In genomic region chr1:23892072-23892471, GRCm38 (mm10) we compare ENCODE assay signal across 18 mouse cellular contexts. TPM values are rescaled to one million over a fixed set of nuclear protein-coding genes. Genes with fewer than 3 reads are reported as not detected.
DNase-seq lines count a peak whose midpoint lies in the region; TF ChIP-seq lines count a peak whose summit lies in the region.
"Had no signal": no experiment of that assay in that cellular context is flagged by ENCODE, and none has a peak within 500 bp of the region (broad histone marks: within the 10 kb centered on the region; RNA-seq: fewer than 3 reads in every experiment).

No protein-coding gene starts in this region.

- H3K9me3 ChIP-seq in embryonic facial prominence, embryonic 10.5 days, result no peaks in the 10 kb centered on the region
- H3K9me3 ChIP-seq: embryonic facial prominence, embryonic 12.5 days; forebrain, embryonic 12.5 days; heart, embryonic 15.5 days; hindbrain, embryonic 15.5 days had no signal

- WGBS in lung, adult 2 months, result 25% methylated on average over 1 of the region's 1 CpGs
- 28% methylated on average over 1 of the region's 1 CpGs for WGBS in embryonic facial prominence, embryonic 10.5 days

- no peak for TF ChIP-seq CTCF in lung, adult 2 months (IDR thresholded peaks at IDR 0.05; ENCODE audit: insufficient read depth, low read length)

- no peak overlapping the region for H3K27ac ChIP-seq in embryonic facial prominence, embryonic 10.5 days (replicated peaks)
- H3K27ac ChIP-seq: embryonic facial prominence, embryonic 12.5 days; forebrain, embryonic 12.5 days; gastrocnemius, adult 2 months; heart, embryonic 15.5 days; hindbrain, embryonic 15.5 days had no signal

- H3K4me3 ChIP-seq in lung, adult 2 months (replicated peaks; ENCODE audit: extremely low read depth, low read depth, low read length), result no peak overlapping the region
- H3K4me3 ChIP-seq in embryonic facial prominence, embryonic 10.5 days, result no peak overlapping the region
- H3K4me3 ChIP-seq: embryonic facial prominence, embryonic 12.5 days; forebrain, embryonic 12.5 days; gastrocnemius, adult 2 months; heart, embryonic 15.5 days; hindbrain, embryonic 15.5 days had no signal

- DNase-seq in embryo, embryonic 10 days (ENCODE audit: low spot score), result peak; percentile 20
- DNase-seq in embryo, embryonic 9.5 days (ENCODE audit: extremely low spot score), result no peak
- DNase-seq in lung, postnatal 25 days (ENCODE audit: low spot score), result peak; percentile 34
- DNase-seq in lung, adult 2 months, result no peak
- DNase-seq in embryonic facial prominence, embryonic 10.5 days (ENCODE audit: low spot score), result peak; percentile 27
- peak; percentile 34 for DNase-seq in mesoderm, embryonic 11.5 days (ENCODE audit: low read depth, low spot score)
- no peak for DNase-seq in thymus, postnatal 0 days (ENCODE audit: low spot score)
- DNase-seq in urinary bladder, postnatal 14 days (ENCODE audit: low spot score), result no peak
- DNase-seq: adrenal gland, adult 8-10 months; adrenal gland, postnatal 36 days; cerebellum, adult 2 months; cerebellum, postnatal 10 days; gastrocnemius, adult 2 months; gastrocnemius, postnatal 25 days had no signal

- TF ChIP-seq POLR2A in lung, adult 2 months (IDR thresholded peaks at IDR 0.05; ENCODE audit: borderline replicate concordance, extremely low read depth, low read depth, low read length), result no peak

- H3K4me1 ChIP-seq in lung, adult 2 months (ENCODE audit: control insufficient read depth, insufficient read depth, low read length), result peaks cover 2% of the 10 kb centered on the region
- no peaks in the 10 kb centered on the region for H3K4me1 ChIP-seq in embryonic facial prominence, embryonic 10.5 days
- H3K4me1 ChIP-seq: embryonic facial prominence, embryonic 12.5 days; forebrain, embryonic 12.5 days; hindbrain, embryonic 15.5 days had no signal

- H3K36me3 ChIP-seq in embryonic facial prominence, embryonic 10.5 days (replicated peaks), result no peaks in the 10 kb centered on the region
- H3K36me3 ChIP-seq: embryonic facial prominence, embryonic 12.5 days; forebrain, embryonic 12.5 days; heart, embryonic 15.5 days; hindbrain, embryonic 15.5 days had no signal

- H3K27me3 ChIP-seq in embryonic facial prominence, embryonic 10.5 days (replicated peaks; ENCODE audit: low read depth, poor library complexity, severe bottlenecking), result no peaks in the 10 kb centered on the region
- H3K27me3 ChIP-seq: embryonic facial prominence, embryonic 12.5 days; forebrain, embryonic 12.5 days; heart, embryonic 15.5 days; hindbrain, embryonic 15.5 days had no signal

RNA-seq across cellular contexts. Expression of gene Smap1, which starts 30.0 kb away (rescaled TPM):
- 28.4 and 45.0 TPM in 2 replicates for polyA plus RNA-seq in lung, adult 2 months (2012; rRNA removed)
- 39.8 and 41.0 TPM in 2 replicates for polyA plus RNA-seq in embryonic facial prominence, embryonic 10.5 days (2016; fragmentation: Nextera tagmentation; extraction: Ambion mirVana)
- polyA plus RNA-seq in thymus, postnatal 0 days (2015; fragmentation: Nextera tagmentation; extraction: Ambion mirVana), result 41.5 and 45.8 TPM in 2 replicates

Comparison
In these comparisons a context has a peak if more than half of its experiments do, and no peak if none do; other contexts are left out.
1. DNase-seq: peak in embryo, embryonic 10 days (single experiment), lung, postnatal 25 days (single experiment), embryonic facial prominence, embryonic 10.5 days (single experiment) and mesoderm, embryonic 11.5 days (single experiment); none in embryo, embryonic 9.5 days (single experiment), lung, adult 2 months (single experiment), thymus, postnatal 0 days (single experiment) and urinary bladder, postnatal 14 days (single experiment).